Mouse (Mus musculus) gastrocnemius, adult 18-20 months (tissue): ENCODE measurements around the gene Elmo1. TPM values are rescaled to one million over a fixed set of nuclear protein-coding genes. Genes with fewer than 3 reads are reported as not detected.

ENCODE experiments used
- DNase-seq: peaks from one replicate; pipeline ENCODE4 v3.0.0; 2021; ENCODE audit warnings: low spot score
- total RNA-seq, 2 experiments: library from RNA; stranded (reverse); gene quantifications; 2 replicates each; pipeline ENCODE4 v1.2.3; 2021

Elmo1 gene
- total RNA-seq, 2 experiments from 2014 or later: 2.0 to 2.7 TPM

DNA sequence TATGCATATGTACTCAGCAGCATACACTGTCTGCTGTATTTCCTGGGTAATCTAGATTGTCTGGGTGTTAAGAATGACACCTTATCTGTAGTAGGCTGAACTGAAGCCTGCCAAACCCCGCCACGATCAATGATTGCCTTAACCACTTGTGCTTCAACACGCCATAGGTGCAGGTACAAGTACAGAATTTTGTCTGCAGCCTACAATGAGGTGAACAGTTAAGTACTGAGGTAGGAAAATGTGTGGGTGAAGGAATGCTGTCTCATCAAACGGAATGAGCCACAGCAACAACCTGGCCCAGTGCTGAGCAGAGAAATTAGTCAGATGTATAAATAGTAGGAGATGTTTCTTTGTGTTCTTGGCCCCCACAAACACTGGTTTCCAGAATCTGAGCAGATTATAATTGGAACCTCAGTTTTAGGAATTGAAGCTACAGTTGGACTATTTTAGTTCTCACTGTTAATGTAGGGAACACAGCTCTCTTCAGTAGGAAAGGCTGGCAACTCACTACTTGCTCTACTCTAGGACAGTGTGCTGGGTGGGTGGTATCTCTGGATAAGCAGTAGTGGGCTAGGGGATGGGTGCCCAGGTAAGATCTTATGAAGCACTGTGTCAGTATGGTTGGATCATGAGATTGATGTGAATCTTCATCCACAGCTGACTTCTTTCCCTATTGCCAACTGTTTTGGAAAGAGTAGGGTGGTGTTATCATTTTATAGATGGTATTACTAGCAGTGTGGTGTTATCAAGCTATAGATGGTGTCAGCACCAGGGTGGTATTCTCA, 4.7 kb downstream of the Elmo1 start:
- DNase-seq: no peak

- DNase-seq: no peak
These were observed 6.7 kb downstream of the Elmo1 start for GRCm38 (mm10) chr13:20097006-20097617.

GRCm38 (mm10) chr13:20097934-20098593, 7.7 kb downstream of the Elmo1 start:
- no peak for DNase-seq

- DNase-seq: no peak
These were observed 8.2 kb downstream of the Elmo1 start for GRCm38 (mm10) chr13:20098594-20098965.

GRCm38 (mm10) chr13:20099546-20099945, 9.2 kb downstream of the Elmo1 start:
- DNase-seq: no peak

DNA sequence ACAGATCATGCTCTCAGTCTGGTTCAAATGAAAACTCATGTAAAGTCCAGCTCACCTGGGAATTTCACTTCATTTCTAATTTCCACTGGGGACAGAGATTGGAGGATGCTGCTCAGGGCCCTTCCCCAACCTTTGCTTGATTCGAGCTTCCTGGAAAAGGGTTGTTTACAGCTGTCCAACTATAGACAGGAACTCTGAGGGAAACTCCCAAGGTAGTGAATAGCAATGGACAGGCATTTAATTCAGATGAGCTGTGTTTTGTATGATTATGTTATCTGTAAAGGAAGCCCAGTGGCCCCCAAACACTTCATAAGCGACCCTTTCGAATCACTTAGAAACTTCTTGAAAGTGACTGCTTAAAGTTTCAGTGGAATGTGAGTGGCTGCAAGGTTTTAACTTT, 10.0 kb downstream of the Elmo1 start:
- no peak for DNase-seq

DNA sequence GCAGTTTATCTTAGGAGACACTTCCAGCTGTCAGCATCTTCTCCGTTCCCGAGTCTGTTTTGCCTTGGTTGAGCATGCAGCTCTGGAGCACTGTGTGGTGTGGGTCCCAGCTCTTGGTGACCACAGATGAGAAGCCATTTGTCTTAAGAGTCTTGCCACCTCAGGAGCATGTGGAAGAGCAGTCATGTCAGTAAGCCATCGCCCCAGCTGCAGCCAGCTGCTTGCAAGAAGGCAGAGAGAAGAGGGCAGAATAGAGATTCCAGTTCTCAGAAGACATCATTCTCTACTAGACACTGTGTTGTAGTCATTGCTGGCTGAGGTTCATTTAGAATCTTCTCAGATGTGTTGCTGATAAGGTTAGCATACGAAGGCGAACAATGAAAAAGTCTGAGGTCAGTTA, 11.3 kb downstream of the Elmo1 start:
- no peak for DNase-seq

- no peak for DNase-seq
These were observed 14.4 kb downstream of the Elmo1 start for GRCm38 (mm10) chr13:20104791-20105190.

- no peak for DNase-seq
These were observed 15.6 kb downstream of the Elmo1 start for GRCm38 (mm10) chr13:20105996-20106395.

DNA sequence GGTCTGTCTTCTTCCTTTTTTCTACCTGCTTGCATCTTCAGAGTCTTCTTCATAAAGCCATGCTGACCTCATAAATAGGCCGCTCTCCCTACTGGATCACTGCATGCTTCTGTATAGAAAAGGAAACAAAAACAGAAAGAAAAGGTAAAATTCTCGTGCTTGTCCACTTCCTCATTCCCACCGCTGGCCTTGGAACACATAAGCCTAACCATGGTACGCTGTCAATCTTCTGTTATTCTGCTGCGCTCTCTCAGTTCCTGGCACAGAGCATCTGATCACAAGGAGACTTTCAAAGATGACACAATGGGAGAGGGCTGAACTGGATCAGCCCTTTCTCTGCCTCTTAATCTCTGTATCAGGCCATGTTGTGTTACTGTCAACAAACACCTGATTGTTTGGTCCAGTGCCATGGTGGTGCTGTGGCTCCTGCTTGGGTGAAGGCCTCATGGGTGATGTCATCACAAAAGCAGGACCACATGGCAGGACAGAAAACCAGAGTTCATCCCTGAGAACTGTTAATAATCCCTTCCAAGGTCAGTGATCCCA, 17.6 kb downstream of the Elmo1 start:
- DNase-seq: no peak

- no peak for DNase-seq
These were observed 18.6 kb downstream of the Elmo1 start for GRCm38 (mm10) chr13:20108956-20109355.

- DNase-seq: no peak
These were observed 19.1 kb downstream of the Elmo1 start for GRCm38 (mm10) chr13:20109446-20109845.

DNA sequence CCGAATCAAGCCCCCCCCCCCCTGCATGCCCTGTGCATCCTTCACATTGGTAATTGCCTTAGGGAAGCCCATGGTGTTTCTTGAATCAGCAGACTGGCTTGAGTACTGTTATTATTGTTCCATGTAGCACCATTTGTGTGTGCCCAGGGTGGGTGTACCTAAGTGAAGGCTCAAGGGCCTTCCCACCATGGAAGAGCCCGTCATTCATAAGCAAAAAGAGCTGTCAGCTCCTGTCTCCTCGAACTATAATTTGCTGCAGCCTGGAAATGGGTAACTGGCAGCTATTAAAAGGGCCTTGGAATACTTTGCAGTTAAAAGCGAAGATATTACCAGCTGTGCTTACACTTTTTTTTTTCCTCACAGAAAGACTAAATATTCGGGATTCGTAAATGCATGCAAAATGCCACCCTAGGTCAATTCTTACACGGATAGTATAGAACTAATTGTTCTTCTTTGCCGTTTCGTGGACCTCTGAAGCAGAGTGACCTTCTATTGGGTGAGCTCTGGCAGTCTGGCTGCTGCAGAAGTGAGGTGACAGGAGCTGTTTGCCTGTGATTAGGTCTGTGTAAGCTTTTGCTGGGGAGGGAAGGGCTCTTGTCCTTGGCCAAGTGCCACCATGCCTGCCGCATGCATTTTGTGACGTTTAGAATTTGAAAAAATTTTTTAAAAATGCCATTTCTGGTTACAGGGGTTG, 19.7 kb downstream of the Elmo1 start:
- DNase-seq: no peak

- DNase-seq: no peak
These were observed 20.9 kb downstream of the Elmo1 start for GRCm38 (mm10) chr13:20111256-20111800.

DNA sequence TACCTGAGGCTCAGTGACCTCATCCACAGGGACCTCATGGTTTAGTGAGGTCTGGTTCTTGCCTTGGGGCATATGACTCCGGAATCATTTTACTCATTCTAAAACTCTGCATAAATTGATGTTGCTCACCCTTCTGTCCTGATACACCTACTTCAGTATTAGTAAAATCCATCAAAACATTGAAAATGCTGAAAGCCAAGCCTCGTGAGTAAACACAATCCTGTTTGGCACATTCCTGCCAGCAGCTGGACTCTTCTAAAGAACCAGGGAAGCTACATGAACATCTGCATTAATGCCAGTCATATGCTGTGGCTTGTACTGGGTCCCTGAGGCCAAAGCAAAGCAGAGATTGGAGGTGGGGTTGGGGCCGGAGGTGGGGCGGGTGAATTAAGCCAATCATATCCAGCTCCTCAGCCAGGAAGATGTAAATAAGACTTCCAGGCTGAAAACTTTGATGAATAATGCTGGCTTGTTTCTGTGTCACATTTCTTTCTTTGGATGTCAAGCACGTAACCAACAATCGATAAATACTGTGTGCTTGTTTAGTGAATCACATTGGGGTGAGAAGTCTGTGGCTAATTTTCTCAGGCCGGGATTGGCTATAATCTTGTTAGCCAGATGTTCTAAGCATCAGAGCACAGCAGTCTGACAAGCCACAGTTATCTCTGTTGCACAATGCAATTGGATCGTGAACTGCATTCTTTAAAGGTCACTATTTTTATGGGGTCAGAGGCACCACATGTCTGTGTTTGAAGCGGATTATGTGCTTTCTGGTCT, 24.9 kb downstream of the Elmo1 start:
- peak; percentile 39 for DNase-seq

DNA sequence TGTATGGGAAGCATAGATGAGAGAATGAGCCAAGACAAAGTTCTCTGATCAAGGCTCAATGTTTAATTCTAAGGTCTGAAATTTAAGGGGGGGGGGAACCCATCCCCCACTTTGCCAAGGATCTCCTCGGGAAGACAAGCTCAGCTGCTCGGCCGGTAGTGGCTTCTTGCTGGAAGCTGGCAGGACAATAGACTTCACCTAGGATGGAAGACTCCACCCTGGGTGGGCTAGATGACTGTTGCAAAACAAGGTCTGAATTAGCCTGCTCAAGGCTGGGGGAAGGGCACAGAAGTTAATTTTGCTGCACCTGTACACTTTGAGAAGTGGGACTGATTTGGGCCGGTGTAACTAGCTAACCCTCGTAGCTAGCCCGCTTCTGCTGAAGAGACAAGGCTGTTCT, 25.6 kb downstream of the Elmo1 start:
- DNase-seq: no peak

DNA sequence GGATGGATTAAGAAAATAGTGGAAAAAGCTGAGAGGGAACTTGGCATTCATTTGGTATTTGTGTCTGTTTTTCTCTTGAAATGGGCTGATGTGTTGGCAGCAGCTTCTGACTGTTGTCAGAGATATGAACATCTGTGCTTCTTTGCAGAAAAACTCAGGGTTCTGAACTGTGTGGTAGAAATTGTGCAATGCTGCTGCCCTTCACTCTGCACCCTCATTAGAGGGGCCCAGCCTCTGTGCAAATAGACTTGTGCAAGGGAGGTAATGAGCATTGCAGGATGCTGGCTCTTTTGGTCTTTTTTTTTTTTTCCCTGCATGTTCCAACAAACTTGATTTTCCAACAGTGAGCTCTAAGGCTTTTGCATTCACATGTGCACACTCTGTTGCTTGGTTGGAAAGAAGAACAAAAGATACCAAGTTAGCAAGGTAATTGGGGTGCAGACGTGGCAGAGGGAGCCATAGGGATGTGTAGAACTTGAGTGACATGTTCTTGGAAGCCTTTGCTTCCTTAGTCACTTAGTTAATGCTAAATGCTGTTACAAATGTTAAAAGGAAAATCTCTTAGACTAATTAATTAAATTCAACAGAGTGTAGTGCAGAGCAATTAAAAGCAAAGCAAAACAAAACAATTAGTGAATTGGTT, 26.6 kb downstream of the Elmo1 start:
- peak; percentile 46 for DNase-seq

- DNase-seq: no peak
These were observed 27.3 kb downstream of the Elmo1 start for GRCm38 (mm10) chr13:20117691-20118090.

GRCm38 (mm10) chr13:20118909-20119308, 28.5 kb downstream of the Elmo1 start:
- DNase-seq: no peak

DNA sequence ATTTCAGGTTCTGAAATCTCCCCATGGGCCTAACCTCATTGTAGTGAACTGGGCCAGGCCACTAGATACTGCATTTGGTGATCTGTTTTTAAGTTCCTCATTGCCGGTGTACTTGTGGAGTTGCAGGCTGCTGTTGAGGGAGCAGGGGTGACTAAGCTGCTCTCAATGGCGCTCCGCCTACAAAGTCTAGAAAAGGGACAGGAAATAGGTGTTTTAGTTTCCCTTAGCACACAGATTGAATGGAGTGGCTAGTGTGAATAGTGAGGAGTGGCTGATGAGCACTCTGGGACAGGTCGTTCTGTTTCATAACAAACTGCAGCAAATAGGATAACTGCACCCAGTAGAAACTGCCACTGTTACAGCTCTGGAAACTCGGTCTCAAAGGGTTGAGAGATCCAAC, 30.3 kb downstream of the Elmo1 start:
- peak; percentile 34 for DNase-seq
